Mouse (Mus musculus): ENCODE measurements around the gene Lrmda.
A peak's percentile ranks its signal among the peaks of the same experiment; 100 is the strongest.

The Lrmda gene

DNA sequence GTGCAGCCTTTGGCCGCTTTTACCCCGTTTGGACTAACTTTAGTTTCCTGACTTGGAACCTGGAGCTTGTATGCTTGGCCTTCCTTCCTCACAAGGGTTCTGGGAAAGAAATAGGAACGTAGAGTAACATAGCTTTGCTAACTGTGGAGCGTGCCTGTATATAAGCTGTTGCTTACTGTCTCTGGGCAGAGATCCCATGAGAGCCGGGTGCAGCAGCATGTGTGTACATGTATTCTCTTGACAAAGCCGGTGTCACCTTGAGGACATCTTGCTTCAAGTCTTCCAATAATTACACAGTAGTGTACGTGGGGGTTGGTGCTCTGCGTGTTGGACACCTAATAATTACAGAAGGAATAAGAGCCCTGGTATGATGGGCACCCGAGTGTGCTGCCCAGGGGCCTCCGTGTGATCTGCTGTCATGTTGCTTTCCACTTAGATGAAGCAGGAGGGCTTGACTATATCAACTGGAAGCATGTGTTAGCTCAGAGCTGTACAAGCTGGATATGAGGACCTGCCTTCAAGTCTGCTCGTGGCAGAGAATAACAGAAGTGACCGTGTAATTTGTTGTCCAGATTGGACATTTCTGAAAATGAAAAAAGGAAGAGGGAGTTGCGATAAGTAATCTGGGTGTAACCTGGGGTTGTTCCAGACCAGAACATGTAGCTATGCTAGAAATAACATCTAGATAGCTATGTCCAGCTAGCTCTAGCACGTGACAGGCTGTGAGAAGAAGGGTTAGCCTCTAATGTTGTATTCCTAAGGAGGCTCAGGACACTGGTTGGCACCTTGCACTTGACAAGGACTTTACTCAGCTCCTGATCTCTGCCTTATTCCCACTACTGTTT, 82.7 kb downstream of the Lrmda start:
- no peak for DNase-seq

DNA sequence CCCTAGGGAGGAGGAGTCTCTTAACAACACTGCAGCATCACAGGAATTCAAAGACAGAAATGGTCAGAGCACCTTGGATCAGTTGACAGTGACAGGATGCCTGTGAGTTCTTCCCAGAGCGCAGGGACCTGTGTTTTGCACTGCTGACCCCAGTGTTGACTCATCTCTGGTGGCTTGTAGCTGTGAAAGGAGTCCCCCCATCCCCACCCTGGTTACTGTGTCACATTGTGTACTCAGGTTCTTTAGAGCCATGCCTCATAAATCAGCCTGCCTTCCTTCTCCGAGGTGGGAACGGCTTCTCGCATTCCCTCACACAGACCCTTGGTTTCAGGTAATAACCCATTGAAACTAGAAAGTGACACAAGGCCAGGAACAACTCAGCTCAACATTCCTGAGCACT, 86.3 kb downstream of the Lrmda start:
- DNase-seq: no peak

DNA sequence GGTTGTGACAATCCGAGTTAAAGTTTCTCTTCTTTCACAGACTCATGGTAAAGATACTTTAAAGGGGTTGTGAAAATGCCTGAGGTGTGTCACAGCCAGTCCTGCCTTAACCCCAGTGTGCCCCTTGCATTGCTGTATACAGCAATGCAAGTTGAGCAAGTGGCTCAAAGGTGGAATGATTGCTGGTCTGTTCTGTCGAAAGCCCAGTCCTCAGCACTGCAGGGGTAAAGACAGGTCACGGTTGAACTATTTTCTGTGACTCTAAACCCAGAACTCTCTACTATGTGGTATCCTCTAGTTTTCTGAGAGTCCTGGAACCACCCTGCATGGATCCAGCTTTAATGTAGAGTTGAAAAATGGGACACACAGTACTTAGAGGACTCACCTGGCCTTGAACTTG, 87.3 kb downstream of the Lrmda start:
- no peak for DNase-seq

DNA sequence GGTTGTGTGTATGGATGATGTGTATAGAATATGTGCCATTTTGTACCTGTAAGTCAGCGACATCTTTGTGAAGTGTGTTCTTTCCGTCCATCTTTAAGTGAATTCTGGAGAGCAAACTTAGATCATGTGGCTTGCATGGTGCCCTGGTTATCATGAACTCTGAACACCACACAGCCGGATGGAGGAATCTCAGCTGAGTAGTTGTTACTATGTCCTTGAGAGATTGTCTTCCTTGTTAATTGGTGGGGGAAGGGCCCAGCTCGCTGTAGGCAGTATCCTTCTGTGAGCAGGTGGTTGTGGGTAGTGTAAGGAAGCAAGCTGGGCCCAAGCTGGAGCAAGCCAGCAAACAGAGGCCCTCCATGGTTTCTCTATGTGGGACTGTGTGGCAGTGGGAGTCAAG, 89.9 kb downstream of the Lrmda start:
- DNase-seq: no peak

DNA sequence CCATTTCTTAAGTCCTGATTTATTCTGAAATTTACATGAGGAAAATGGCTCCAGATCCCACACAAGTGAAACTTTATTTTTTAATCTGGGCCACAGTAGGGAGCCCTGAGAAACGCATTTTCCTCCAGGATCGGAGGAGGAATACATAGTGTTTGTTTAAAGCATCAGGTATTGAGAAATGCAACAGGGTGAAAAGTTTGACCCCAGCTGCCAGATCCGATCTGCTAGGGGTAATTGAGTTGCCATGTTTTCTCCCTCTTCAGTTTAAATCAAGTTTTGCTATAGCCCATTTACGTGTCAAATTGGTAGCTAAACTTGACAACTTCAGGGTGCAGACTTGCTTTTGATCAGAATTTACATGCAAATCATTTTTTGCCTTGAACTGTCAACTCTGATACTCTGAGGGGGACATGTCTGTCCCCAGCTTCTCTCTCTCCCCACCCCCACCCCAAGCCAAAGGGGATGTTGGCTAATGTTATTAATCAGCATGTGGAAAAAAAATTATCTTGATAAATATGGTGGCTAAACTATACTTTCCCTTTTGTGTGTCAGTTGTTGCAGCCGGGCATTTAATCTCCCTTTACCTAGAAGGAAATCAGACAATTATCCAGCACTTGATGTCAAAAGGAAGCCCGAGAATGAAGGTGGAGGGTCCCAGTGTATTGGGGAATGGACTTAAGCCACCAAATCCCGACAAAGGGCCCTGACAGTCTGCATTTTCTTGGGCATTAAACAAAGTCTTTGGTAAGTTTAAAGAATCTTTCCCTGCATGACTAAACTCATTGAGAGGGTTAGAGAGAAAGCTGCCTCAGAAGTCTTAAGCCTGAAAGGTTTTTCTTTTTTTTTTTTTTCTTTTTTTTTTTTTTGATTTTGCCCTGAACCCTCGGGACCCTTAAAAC, 94.2 kb downstream of the Lrmda start:
- peak; percentile 56 for DNase-seq

DNA sequence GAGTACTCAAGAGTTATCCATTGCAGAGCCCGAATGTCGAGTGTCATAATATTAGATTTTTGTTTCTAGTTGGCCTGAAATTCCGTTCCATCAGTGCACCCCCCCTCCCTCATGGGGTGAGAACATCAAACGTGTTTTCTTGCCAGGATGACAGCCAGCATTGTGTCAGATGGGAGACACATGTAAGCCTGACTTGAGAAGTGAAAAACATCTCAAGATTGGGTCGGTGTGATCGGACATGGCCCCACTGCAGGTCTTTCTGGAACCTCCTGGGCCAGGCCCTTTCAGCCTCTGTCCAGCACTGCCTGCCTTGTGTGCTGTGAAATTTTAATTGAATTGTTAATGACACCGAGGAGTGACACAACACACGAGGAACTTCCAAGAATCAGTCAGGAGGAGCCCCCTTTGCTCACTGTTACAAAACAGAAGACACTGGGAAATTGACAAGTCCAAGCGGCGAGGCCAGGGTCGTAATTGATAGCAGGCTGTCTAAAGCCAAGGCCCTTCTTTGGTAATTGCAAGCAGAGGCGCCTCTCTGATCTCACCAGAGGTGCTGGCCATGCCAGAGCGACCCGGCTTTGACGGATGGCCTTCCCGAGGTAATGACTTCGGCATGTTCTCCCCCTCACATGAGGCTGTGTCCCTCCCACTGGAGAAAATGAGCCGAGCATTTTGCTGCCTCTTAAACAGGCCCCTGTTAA, 95.3 kb downstream of the Lrmda start:
- DNase-seq: peak; percentile 88

DNA sequence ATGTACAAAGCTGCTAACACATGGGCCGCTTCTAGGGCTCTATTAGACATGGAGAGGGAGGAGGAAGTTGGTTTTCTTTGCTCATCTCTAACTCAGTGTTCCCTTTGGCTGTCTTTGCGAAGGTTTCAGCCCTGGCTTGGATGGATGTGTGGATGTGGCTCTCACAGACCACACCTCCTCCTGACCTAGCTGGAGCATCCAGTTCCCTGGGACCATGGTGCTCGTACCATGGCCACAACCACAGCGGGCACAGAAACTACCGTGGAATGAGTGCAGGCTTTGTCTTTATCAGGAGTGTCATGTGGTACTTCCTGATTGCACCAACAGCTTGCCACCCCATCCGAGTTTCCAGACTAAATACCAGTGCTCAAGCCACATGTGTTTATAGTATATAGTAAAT, 98.6 kb downstream of the Lrmda start:
- DNase-seq: no peak

DNA sequence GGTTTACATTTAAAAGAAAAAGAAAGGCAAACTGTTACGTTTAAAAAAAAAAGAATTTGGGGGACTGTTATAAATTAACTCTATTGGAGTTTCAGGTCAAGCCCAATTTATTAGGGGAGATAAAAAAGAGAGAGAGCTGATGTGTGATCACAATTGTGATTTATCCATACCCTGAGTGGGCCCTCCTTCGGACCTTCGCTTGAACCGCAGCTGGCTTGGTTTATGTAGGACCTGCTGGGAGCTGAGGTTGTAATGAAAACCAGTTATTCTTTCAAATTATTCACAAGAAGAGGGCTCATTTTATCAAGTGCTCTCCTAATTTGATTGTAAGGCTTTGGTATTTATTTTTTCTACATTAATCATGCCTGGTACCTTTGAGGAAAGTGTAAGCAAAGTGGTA, 99.0 kb downstream of the Lrmda start:
- peak; percentile 62 for DNase-seq

DNA sequence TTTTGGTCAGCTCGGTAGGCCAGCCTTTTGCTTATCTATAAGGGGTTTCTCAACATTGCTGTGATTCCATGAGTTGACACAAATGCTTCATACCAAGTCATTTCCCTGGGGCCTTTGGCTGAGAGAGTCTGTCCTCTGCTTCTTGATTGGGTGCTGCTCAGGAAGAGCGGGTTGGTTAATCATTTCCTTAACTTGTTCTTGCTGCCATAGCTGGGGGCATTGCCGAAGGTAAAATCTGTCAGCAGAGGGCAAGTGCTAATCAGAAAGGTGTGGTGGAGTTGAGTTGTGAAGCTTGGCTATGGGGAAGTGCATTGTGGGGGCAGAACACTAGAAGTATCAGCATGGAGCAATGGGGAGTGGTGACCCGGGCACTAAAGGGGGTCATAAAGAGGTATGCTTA, 106.8 kb downstream of the Lrmda start:
- no peak for DNase-seq

DNA sequence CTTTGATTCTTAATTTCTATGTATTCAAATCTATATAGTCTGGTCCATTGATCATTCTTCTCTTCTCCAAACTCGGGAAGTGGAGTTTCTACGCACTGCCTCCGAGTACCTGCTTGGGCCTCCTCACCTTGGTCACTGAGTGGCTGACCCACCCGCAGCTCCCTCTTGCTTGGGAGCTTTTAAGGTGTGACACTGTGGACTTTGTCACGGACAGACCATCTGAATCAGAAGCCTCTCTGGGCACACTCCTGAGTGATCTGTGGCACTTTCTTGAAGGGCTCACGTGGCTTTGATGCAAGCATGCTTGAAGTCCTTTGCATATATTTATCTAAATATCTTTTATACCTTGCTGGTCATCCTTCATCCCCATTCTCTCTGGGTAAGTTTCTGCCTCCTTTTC, 107.3 kb downstream of the Lrmda start:
- DNase-seq: no peak

DNA sequence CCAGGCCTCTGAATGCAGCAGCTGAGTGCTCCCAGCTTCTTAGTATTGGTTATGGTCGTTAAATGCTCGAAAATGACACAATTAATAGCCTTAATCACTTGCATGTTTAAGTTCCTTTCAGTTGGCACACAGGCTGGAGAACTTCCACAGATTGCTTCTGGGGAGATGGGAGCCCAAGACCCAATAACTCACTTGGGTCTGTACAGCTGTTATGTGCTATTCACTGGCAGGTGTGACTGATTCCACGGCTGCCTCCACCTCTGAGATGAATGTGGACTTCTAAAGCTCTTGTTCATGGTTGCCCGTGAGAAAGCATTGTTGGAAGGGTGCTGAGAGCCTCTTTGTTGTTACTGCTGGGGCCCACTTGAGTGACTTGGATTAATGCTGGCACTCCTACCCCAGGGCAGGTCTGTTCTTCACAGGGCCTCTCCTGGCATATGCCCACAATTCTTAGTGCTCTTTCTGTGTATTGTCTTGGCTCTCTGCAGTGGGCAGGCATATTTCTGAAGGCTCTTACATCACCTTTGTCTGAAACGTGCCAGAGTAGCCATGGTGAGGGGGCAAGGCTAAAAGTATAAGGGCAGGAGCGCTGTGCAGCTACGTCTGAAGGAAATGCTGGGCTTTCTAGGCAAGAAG, 111.6 kb downstream of the Lrmda start:
- no peak for DNase-seq

DNA sequence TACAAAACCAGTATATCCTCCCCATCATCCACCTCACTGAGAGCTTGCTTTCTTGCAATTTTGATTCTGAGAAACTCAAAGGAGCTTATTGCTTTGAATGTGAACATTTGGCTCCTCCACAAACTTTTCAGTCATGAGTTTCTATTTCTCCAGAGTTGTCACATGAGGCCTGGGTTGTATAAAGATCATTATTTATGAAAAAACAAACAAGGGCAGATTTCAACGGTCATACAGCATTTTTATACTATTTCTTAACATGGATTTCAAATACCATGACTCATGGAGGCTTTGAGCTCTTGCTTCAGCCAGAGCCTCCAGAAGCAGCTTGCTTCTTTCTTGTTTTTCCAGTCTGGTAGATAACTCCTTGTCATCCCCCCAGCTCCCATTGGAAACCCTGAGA, 119.8 kb downstream of the Lrmda start:
- DNase-seq: no peak

DNA sequence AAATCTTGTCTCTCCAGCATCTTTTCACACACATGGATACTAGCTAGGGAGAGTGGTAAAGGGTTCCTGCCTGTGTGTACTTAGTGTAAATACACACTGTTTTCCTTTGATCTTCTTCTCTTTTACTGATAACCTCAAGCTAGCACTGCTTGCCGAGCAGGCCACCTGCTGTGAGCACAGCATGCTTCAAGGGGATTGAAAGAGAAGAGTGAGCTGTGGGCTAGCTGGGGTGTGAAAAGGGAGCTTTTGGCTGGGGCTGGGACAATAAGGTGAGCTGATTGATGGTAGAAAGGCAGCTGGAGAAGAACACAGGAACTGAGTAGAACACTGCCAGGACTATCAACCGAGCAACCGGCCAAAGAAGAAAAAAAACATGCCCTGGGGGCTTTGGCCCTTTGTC, 124.5 kb downstream of the Lrmda start:
- DNase-seq: peak; percentile 35

DNA sequence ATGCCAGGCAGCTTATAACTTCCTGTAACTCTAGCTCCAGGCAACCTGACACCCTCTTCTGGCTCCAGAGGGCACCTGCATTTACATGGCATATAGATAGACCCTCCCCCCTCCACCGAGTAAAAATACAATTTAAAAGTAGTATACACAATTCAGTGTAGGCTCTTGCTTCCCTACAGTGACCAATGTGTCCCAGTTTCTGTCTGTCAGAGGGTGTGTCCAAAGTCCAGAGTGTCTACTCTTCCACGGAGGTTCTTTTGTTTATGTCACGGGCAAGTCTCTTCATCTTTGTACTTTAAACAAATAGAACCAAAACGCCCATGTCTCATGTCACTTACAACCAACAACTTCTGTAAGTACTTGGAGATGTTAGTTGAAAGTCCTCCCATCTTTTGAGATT, 126.4 kb downstream of the Lrmda start:
- no peak for DNase-seq

DNA sequence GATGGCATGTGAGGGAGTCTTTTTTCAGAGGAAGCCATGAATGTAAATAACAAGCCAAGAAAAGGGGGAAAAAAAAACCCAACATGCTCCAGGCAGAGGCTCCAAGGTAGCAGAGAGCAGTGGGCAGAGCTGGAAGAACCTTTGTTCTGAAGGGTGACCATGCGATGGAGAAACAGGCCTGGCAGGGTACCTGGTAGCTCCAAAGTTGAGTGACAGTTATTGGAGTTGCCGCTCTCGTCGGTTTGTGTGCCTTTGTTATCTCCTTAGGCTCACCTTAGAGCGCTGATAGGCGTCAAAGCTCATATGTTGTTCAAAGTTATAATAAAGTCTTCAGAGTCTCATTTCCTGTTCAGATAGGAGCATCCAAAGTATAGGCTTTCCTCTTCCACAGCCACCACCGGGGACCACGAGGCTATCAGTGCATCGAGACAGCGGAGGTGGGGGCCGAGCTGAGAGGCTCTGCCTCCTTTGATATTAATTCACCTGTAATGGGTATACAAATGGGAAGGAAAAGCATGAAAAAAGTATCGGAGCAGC, 127.1 kb downstream of the Lrmda start:
- DNase-seq: no peak

DNA sequence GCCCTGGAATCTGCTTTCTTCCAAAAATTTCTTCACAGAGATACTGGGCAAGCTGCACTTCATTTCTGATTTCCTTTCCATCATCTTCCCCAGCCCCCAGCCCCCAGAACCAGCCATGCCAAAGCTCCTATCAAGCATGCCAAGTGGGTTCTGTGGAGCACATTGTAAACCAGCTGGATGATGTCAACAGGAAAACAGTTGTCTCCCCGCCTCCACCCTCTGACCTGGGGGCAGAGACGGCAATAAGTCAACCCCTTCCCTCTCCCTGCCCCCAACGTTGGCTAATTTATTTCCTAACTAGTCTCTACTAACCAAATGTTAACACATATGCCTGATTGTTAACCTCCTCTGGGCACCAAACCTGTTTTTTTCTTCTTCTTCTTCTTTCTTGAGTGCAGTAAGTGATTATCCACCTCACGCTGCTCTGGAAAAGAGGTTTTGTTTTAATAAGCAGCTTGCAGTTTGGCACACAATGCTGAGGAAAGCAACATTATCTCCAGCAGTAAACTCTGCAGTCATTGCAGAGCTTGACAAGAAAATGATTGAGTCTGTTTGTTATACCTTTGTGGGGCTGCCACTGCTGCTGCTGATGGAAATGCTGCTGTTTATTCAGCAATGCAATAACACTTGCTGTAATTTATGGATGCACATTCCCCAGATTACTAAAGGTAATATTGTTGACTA, 128.0 kb downstream of the Lrmda start:
- DNase-seq: peak; percentile 49

DNA sequence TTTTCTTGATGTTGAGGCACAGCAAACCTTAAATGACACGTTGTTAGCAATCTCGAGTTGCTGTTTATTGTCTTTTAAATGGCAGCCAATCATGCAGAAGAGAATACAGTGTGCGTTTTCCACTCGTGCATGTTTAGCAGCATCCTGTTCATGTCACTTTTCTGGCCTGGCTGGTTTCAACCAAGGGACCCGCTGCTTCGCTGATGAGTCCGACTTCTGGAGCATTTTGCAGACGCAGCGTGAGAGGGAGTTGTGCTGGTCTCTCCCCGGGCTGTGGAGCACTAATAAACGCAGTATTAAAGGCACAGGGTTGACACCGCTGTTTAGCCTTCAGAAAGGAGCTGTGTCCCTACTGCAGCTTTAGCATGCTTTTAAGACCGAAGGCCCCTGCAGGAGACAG, 133.2 kb downstream of the Lrmda start:
- peak; percentile 47 for DNase-seq

DNA sequence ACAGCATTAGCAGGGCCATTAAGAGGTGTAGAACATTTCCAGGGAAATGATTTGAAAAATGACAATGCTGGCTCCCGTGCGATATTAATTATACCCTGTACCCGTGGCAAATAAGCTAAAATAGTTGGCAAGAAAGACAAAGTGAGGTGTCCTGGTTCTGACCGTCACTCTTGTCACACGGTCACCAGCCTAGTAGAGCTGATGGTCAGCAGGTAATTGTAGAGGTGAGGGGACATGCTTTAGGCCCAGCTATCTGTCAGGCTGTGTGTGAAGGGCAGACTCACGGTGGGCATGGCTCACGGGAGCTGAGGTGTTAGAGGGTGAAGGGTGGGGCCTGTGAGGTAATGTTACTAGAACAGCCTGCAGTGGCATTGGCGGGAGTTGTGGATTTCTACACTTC, 134.6 kb downstream of the Lrmda start:
- DNase-seq: no peak

DNA sequence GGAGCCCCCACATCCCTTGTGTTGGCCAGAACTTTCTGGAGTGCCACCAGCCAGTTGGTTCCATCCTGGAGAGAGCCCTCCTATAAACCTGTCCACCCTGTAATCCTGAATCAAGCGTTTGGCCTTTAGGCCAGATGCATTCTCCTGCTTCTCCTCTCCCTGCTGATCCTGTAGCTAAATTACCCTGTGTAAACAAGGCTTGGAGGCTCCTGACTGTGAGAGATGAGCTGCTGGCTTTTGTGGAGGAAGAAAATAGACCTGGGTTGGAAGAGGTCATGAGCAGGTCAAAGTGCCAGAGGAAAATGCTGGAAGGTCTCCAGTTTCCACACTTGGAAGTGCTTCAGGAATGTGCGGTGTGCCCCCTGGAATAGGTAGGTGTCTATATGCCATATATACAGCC, 135.5 kb downstream of the Lrmda start:
- peak; percentile 48 for DNase-seq

DNA sequence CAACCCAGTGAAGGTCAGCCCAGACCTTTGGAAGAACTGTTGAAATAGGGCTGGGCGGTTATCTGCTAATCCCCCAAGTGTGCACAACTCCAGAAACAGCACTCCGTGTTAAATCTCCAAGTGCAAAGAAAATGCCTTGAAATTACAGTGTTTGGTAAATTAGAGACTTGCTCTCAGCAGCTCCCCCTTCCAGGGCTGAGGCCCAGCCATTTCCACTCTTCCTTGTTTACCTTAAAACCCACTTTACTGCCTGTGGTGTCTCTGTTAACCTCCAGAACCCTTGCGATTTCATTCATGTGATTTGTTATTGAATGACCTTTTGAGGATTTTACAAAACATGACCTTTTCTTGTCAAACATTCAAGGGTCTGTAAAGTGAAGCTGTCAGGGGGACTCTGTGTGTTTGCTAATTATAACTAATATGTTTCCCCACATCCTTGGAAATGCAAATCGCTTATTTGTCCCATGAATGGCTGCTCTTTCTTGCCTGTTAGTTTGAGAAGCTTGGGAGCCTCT, 136.1 kb downstream of the Lrmda start:
- DNase-seq: peak; percentile 38

DNA sequence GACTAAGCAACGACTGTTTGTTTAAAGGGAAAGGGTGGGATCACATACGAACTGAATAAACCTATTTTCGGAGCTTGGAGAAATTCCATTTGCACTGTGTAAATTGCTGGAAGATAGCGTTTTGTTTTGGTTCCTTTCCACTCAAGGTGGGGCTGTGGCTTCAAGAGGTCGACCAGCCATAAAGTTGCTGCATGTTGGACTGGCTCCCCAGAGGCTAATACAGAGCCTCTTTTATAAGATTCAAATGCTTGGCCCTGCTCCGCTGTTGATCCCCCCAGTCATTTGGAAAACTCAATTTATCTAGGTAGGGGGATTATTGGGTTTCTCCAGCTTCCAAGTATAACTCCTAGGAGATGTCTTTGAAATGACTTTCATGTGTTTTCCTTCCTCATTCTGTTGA, 137.5 kb downstream of the Lrmda start:
- no peak for DNase-seq

DNA sequence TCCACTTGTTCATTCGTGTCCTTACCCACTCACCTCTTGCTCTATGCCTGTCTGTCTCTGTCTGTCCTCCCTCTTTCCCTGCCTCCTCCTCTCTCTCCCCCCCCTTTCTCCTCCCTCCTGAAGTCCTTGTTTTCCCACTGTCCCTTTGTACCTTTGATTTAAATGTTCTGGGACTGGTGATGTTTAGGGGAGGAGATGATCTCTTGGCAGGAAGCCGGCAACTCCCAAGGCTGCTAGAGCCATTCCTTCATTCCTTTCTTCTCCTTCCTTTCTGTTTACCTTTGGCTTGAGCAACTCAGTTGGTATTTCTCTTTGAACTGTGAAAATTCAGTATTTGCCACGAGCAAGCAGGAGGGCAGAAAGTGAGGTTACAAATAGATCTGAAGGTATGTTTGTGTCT, 141.9 kb downstream of the Lrmda start:
- no peak for DNase-seq
